13 mouse cellular contexts compared by ENCODE assay signal in genomic region chr1:49099573-49099972, GRCm38 (mm10).
DNase-seq lines count a peak whose midpoint lies in the region; TF ChIP-seq lines count a peak whose summit lies in the region.
"Had no signal": no experiment of that assay in that cellular context is flagged by ENCODE, and none has a peak within 500 bp of the region (broad histone marks: within the 10 kb centered on the region; RNA-seq: fewer than 3 reads in every experiment).

No protein-coding gene starts in this region.

- no peak for TF ChIP-seq POLR2A in brain, embryonic 14.5 days (IDR thresholded peaks at IDR 0.05; ENCODE audit: borderline replicate concordance, extremely low read depth, insufficient read depth, insufficient read length, poor library complexity, severe bottlenecking)

- peak; percentile 4 for DNase-seq in layer of hippocampus, adult 11-12 months (ENCODE audit: low spot score)
- no peak for DNase-seq in layer of hippocampus, postnatal 36 days
- peak; percentile 44 for DNase-seq in brain, embryonic 14.5 days (ENCODE audit: low read depth)
- DNase-seq in cerebellum, adult 18-20 months, result peak; percentile 55 to 67
- DNase-seq in cerebellum, postnatal 14 days, result peak; percentile 81 to 88
- DNase-seq in right cerebral cortex, postnatal 14 days, result no peak
- DNase-seq in kidney, adult 11 months, result no peak
- DNase-seq: adrenal gland, postnatal 36 days; B cell, adult 2 months; gastrocnemius, adult 2 months; kidney, adult 18-20 months; thymus, adult 18-20 months; thymus, postnatal 4 days had no signal

- TF ChIP-seq CTCF in brain, embryonic 14.5 days (IDR thresholded peaks at IDR 0.05; ENCODE audit: borderline replicate concordance, extremely low read depth, insufficient read depth, insufficient read length), result no peak

Comparison
In these comparisons a context has a peak if more than half of its experiments do, and no peak if none do; other contexts are left out.
1. DNase-seq: peak in layer of hippocampus, adult 11-12 months (single experiment), brain, embryonic 14.5 days (single experiment), cerebellum, adult 18-20 months (2 of 2) and cerebellum, postnatal 14 days (2 of 2); none in layer of hippocampus, postnatal 36 days (0 of 2), right cerebral cortex, postnatal 14 days (single experiment) and kidney, adult 11 months (single experiment).